Mouse (Mus musculus): ENCODE data around the gene Mlh3. TPM values are rescaled to one million over a fixed set of nuclear protein-coding genes. Genes with fewer than 3 reads are reported as not detected.
"Not testable (repeated sequence)": the region's sequence is repeated elsewhere in the genome, so short reads cannot be mapped to it uniquely, and the experiment has no call there.

Mlh3 gene
- polyA plus RNA-seq, 1 experiment from 2014 or later, result 9.0 TPM

DNA sequence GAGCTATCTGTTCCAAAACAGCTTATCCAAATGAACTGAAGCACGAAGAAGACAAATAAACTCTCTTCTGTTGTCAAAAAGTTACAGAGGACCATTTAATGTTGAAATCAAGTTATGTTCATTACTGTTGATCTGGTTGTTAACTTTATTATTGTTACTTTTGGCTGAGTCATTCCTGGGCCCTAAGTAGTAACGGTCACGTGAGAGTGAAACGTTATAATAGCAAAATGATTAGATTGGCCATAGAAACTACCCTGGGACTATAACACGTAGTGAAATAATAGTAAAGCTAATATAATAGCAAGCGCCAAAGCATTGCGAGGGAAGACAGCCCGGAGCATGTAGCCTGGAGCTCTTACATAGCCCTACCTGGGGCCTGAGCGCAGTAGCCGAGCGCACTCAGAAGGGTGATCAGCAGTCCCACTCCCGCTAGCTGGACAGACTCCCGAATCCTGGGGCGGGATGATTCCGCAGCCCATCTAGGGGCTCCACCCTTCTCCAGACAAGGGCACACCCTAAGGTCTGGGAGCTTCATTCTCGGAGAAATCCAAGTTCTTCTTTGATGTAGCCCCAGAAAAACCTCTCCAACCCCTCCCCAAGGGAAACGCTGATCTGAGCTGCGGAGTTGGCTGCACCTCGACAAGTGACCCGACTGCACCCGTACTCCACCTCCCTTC, 17.5 kb upstream of the Mlh3 start, which contains the start of gene Acyp1:
Gene Acyp1 (minus strand): TSS at position 630 of the 677 bp plus-strand sequence.
- no peaks in the 10 kb centered on the region for H3K9me3 ChIP-seq (ENCODE audit: control insufficient read depth, low read length)
- no peaks in the 10 kb centered on the region for H3K27me3 ChIP-seq (ENCODE audit: control insufficient read depth, insufficient read depth, low read depth, low read length)
- H3K9ac ChIP-seq (ENCODE audit: low read length), result peak within 1 kb of the TSS; percentile 72
- 8% methylated on average over 21 of the region's 21 CpGs for WGBS
- peak; percentile 59 for ATAC-seq (ENCODE audit: low read depth)
- no peaks in the 10 kb centered on the region for H3K36me3 ChIP-seq (ENCODE audit: control insufficient read depth, insufficient read depth, low read length)
- H3K4me2 ChIP-seq (ENCODE audit: low read depth, low read length), result peak within 1 kb of the TSS; percentile 78
- no peak within 1 kb of the TSS for H3K27ac ChIP-seq (ENCODE audit: low read length)
- H3K4me1 ChIP-seq (replicated peaks; ENCODE audit: control insufficient read depth, insufficient read depth, low read length), result 0 out of 2 replicates have a peak, but pooled peaks cover 6% of the 10 kb centered on the region
- peak within 1 kb of the TSS; percentile 55 for H3K4me3 ChIP-seq (ENCODE audit: low read length)

DNA sequence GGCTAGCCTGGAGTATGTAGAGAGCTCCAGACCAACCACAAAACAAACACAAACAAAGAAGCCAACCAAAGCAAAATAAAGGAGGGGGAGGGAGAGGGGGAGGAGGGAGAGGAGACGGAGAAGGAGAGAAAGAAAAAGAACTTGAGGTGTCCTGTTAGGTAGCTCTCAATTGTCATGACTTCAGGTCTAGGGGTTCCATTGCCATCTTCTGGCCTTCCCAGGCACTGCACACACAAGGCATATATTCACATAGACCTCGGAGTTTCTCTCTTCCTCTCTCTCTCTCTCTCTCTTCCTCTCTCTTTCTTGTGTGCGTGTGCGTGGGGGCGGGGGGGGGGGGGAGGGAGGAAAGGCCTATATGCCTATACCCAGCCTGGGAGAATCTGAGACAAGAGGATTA, 16.5 kb upstream of the Mlh3 start:
- Histone ChIP-seq H3K4me2 (ENCODE audit: low read depth, low read length) (no peak overlapping the region), H3K9me3 (ENCODE audit: control insufficient read depth, low read length) (no peaks in the 10 kb centered on the region), H3K4me1 (replicated peaks; ENCODE audit: control insufficient read depth, insufficient read depth, low read length) (0 out of 2 replicates have a peak, but pooled peaks cover 6% of the 10 kb centered on the region), H3K27me3 (ENCODE audit: control insufficient read depth, insufficient read depth, low read depth, low read length) (no peaks in the 10 kb centered on the region), H3K9ac (ENCODE audit: low read length) (no peak overlapping the region), H3K4me3 (ENCODE audit: low read length) (no peak overlapping the region), H3K36me3 (ENCODE audit: control insufficient read depth, insufficient read depth, low read length) (no peaks in the 10 kb centered on the region), H3K27ac (ENCODE audit: low read length) (no peak overlapping the region)
- ATAC-seq (ENCODE audit: low read depth), result no peak
- 25% methylated on average over 2 of the region's 5 CpGs for WGBS

DNA sequence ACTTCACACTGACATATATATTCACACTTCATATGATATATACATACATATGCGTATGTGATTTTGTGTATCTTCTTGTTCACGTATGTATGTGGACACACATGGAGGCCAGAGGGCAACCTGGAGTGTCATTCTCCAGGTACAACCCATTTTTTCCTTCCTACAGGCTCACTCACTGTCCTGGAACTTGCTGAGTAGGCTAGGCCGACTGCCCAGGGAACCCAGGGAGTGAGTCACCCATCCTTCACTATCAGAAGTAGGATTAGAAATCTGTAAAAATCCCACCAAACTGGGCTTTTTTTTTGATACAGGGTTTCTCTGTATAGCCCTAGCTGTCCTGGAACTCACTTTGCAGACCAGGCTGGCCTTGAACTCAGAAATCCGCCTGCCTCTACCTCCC, 14.6 kb upstream of the Mlh3 start:
- no peaks in the 10 kb centered on the region for H3K9me3 ChIP-seq (ENCODE audit: control insufficient read depth, low read length)
- no peak for ATAC-seq (ENCODE audit: low read depth)
- 0 out of 2 replicates have a peak, but pooled peaks cover 8% of the 10 kb centered on the region for H3K4me1 ChIP-seq (replicated peaks; ENCODE audit: control insufficient read depth, insufficient read depth, low read length)
- no peak overlapping the region for H3K9ac ChIP-seq (ENCODE audit: low read length)
- H3K4me2 ChIP-seq (ENCODE audit: low read depth, low read length), result no peak overlapping the region
- 85% methylated on average over 4 of the region's 4 CpGs for WGBS
- H3K27me3 ChIP-seq (ENCODE audit: control insufficient read depth, insufficient read depth, low read depth, low read length), result no peaks in the 10 kb centered on the region
- no peak overlapping the region for H3K4me3 ChIP-seq (ENCODE audit: low read length)
- no peaks in the 10 kb centered on the region for H3K36me3 ChIP-seq (ENCODE audit: control insufficient read depth, insufficient read depth, low read length)
- no peak overlapping the region for H3K27ac ChIP-seq (ENCODE audit: low read length)

DNA sequence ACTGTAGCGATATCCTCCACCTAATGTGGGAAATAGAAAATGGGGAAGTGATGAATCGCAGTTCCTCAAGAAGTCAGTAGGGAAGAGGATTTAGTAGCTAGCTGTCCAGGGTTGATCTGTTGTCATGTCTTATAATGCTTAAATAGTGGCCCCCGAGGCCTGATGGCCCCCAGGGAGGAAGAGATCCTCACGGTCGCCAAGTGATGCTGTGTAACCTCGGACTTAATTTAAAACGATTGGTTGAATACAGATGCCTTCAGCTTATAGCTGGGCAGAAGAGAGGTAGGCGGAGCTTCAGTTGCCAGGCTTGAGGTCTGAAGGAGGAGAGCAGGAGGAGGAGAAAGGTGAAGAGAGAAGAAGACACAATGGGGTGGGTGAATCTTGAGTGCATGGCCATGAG, 13.9 kb upstream of the Mlh3 start:
- Histone ChIP-seq H3K9me3 (ENCODE audit: control insufficient read depth, low read length) (no peaks in the 10 kb centered on the region), H3K4me3 (ENCODE audit: low read length) (no peak overlapping the region), H3K36me3 (ENCODE audit: control insufficient read depth, insufficient read depth, low read length) (no peaks in the 10 kb centered on the region), H3K27ac (ENCODE audit: low read length) (no peak overlapping the region), H3K9ac (ENCODE audit: low read length) (no peak overlapping the region), H3K27me3 (ENCODE audit: control insufficient read depth, insufficient read depth, low read depth, low read length) (no peaks in the 10 kb centered on the region), H3K4me1 (replicated peaks; ENCODE audit: control insufficient read depth, insufficient read depth, low read length) (0 out of 2 replicates have a peak, but pooled peaks cover 12% of the 10 kb centered on the region), H3K4me2 (ENCODE audit: low read depth, low read length) (no peak overlapping the region)
- no peak for ATAC-seq (ENCODE audit: low read depth)
- WGBS, result 68% methylated on average over 8 of the region's 8 CpGs

DNA sequence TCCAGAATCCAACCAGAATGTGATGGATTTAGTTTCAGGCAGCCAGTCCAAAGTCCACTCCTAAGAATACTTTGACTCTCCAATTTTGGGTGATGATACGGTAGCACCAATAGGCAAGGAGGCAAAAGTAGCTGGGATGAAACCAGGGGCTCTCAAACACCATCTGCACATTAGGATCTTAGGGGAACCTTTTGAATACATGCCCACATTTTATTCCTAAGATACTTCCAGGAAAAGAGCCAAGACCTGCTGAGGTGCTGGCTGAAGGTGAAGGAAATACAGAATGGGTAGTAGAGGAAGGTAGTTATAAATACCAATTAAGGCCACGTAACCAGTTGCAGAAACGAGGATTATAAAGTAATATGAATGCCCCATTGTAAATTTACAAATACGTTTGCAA, 11.4 kb upstream of the Mlh3 start:
- not testable (repeated sequence) for H3K27me3 ChIP-seq (ENCODE audit: control insufficient read depth, insufficient read depth, low read depth, low read length); H3K4me1 ChIP-seq (replicated peaks; ENCODE audit: control insufficient read depth, insufficient read depth, low read length); ATAC-seq (ENCODE audit: low read depth); H3K9ac ChIP-seq (ENCODE audit: low read length); H3K9me3 ChIP-seq (ENCODE audit: control insufficient read depth, low read length); H3K36me3 ChIP-seq (ENCODE audit: control insufficient read depth, insufficient read depth, low read length); H3K4me2 ChIP-seq (ENCODE audit: low read depth, low read length); H3K4me3 ChIP-seq (ENCODE audit: low read length); H3K27ac ChIP-seq (ENCODE audit: low read length)
- 100% methylated on average over 1 of the region's 4 CpGs for WGBS

DNA sequence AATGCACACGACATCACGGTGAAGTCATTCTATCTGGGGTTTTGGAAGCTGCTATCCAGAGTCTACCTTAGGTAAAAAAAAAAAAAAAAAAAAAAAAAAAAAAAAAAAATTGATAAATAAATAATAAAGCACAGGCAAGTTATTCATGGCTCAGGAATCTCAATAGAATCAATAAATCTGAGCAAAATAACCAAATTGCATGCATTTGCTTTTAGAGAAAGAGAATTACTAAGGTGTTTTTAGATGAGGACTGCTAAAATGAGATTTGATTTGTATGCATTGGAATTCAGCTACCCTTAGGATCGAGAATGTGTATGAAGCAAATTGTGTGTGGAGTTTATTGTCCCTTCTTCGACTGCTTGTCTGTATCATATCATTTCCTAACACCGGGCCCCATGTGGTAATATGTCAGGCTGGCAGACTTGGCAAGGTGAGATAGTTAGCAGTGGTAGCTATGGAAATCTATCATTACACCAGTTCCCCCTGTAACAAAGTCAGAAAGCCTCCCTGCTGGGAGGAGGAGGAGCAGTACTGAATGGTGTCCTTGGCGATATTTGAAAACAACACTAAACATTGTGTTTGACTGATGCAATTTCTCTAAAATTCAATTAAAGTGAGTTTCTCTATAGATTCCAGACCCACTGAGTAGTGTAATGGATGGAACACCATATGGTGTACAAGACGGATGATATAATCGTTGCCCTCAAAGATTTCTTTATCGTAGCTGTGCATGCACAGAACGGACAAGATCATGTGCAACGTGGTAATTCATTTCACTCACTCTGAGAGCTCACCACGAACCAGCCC, 10.6 kb upstream of the Mlh3 start:
- Histone ChIP-seq H3K9ac (ENCODE audit: low read length) (no peak overlapping the region), H3K36me3 (ENCODE audit: control insufficient read depth, insufficient read depth, low read length) (no peaks in the 10 kb centered on the region), H3K27ac (ENCODE audit: low read length) (no peak overlapping the region), H3K4me3 (ENCODE audit: low read length) (peak overlapping the region; percentile 89), H3K27me3 (ENCODE audit: control insufficient read depth, insufficient read depth, low read depth, low read length) (no peaks in the 10 kb centered on the region), H3K4me2 (ENCODE audit: low read depth, low read length) (peak overlapping the region; percentile 74), H3K4me1 (replicated peaks; ENCODE audit: control insufficient read depth, insufficient read depth, low read length) (0 out of 2 replicates have a peak, but pooled peaks cover 9% of the 10 kb centered on the region), H3K9me3 (ENCODE audit: control insufficient read depth, low read length) (no peaks in the 10 kb centered on the region)
- WGBS, result 62% methylated on average over 12 of the region's 12 CpGs
- no peak for ATAC-seq (ENCODE audit: low read depth)

DNA sequence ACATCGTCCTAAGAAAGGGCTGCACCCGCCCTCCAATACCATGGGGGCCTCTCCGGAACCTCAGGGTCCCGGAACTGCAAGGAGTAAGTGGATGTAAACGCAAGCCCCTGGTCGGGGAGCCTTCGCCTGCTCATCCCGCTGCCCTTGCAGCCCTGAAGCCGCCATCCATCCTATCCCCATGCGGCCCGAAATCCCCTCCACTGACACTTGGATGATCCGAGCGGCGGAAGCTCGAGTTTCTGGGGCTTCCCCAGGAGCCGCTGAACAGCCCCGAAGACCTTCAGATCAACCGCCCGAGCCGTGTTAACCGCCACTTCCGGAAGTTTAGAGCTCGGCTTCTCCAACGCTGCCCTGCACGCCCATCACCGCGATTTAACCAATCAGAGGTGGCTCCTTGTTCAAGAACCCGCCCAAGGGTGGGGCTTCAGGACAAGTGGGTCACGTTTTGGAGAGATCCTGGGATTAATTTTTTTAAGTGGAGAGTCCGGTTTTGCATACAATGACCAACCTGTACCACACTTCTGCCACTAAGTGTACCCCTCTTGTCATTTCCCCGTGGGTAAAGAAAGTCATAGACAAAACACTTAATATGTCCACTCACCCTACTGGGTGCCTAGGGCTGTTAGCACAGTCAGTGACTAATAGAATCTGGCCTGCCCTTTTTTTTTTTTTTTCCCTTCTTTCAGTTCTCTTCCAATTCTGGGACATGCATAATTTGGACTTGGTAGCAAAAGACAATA, 9.9 kb upstream of the Mlh3 start:
- peak; percentile 99 for ATAC-seq (ENCODE audit: low read depth)
- WGBS, result under 1% methylated on average over 31 of the region's 31 CpGs
- H3K36me3 ChIP-seq (ENCODE audit: control insufficient read depth, insufficient read depth, low read length), result peaks cover 2% of the 10 kb centered on the region; the same call in 1 of the 2 replicates
- 0 out of 2 replicates have a peak, but pooled peaks cover 9% of the 10 kb centered on the region for H3K4me1 ChIP-seq (replicated peaks; ENCODE audit: control insufficient read depth, insufficient read depth, low read length)
- peak overlapping the region; percentile 75 for H3K27ac ChIP-seq (ENCODE audit: low read length)
- H3K4me3 ChIP-seq (ENCODE audit: low read length), result peak overlapping the region; percentile 89
- H3K9ac ChIP-seq (ENCODE audit: low read length), result peak overlapping the region; percentile 97
- peak overlapping the region; percentile 90 for H3K4me2 ChIP-seq (ENCODE audit: low read depth, low read length)
- no peaks in the 10 kb centered on the region for H3K27me3 ChIP-seq (ENCODE audit: control insufficient read depth, insufficient read depth, low read depth, low read length)
- H3K9me3 ChIP-seq (ENCODE audit: control insufficient read depth, low read length), result no peaks in the 10 kb centered on the region

DNA sequence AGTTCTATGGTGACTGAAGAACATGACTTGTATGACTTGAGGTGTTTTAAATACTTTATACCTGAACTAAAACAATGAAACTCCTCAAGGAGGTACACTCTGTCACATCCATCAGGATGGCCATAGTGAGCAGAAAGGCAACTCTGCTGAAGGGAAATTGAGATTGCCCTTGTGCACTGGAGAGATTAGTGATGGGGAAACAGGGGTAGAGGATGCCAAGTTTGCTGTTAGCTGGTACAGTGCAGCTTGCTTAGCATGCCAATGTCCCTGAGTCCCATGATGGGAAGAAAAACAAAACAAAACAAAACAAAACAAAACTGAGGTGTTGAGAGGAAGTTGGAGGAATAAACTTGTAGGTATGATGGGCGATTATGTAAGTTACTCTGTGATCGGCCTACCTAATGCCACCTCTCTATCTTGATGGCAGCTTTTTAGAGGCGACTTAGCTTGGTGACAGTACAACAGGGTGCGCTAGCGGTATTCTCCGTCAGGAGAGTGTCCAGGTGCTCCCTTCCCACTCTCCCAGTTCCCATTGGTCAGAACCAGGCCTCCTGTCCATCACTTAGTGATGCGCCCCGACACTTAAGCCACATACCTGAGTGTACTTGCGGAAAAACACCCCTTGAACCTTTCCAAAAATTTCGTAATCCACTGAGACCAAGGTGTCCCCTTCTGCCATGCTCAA, 9.1 kb upstream of the Mlh3 start:
- Histone ChIP-seq H3K4me2 (ENCODE audit: low read depth, low read length) (peak overlapping the region; percentile 90), H3K4me3 (ENCODE audit: low read length) (peak overlapping the region; percentile 89), H3K4me1 (replicated peaks; ENCODE audit: control insufficient read depth, insufficient read depth, low read length) (0 out of 2 replicates have a peak, but pooled peaks cover 9% of the 10 kb centered on the region), H3K27ac (ENCODE audit: low read length) (peak overlapping the region; percentile 75), H3K9ac (ENCODE audit: low read length) (peak overlapping the region; percentile 97), H3K27me3 (ENCODE audit: control insufficient read depth, insufficient read depth, low read depth, low read length) (no peaks in the 10 kb centered on the region), H3K9me3 (ENCODE audit: control insufficient read depth, low read length) (no peaks in the 10 kb centered on the region), H3K36me3 (ENCODE audit: control insufficient read depth, insufficient read depth, low read length) (peaks cover 5% of the 10 kb centered on the region; the same call in 1 of the 2 replicates)
- ATAC-seq (ENCODE audit: low read depth), result peak; percentile 26
- WGBS, result 5% methylated on average over 10 of the region's 10 CpGs
